Mouse (Mus musculus): Measurements from ENCODE around the gene Myo3a.
A peak's percentile ranks its signal among the peaks of the same experiment; 100 is the strongest.
"Not testable (repeated sequence)": the region's sequence is repeated elsewhere in the genome, so short reads cannot be mapped to it uniquely, and the experiment has no call there.

Myo3a gene

DNA sequence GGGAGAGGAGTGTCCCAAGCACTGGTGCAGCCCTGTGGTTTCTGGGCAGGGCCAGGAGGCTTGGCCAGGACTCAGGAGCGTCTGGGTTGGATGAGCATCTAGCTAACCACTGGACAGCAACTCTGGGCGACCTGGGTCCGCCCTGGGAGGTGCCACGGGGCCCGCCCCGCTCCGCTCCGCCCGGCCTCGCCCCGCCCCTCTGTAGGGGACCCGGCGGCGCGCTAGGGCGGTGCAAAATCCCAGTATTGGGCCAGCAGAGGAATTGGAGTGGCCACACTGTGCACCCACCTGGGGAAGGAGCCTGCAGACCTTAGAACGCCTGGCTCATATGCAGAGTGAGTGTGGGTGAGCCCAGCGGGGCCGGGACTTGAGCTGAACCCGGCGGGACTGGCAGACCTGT lies at the start of gene Myo3a:
TSS of gene Myo3a (plus strand) at position 196 of the 400 bp plus-strand sequence.
- peak; percentile 15 to 18 for DNase-seq

DNA sequence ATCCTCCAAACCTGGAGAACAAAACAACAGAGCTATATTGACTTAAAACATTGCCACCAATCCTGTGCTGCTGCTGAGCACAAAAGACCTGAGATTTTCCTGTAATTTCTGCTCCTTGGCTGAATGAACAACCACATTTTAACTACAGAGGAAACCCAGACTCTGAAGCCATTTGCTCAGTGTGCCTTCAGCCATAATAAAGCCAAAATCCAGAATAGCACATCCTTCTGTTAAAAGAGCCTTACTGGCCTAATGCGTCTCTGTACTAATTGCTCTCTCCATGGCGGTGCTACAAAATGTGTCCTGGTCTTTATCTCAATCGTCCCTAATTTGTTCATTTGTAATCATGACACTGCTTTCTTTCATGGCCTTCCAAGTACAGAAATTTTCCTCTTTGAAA lies 23.2 kb downstream of the Myo3a start:
- DNase-seq: no peak

GRCm38 (mm10) chr2:22251045-22251444 lies 23.7 kb downstream of the Myo3a start:
- no peak for DNase-seq

GRCm38 (mm10) chr2:22255600-22255999 lies 28.3 kb downstream of the Myo3a start:
- no peak for DNase-seq

DNA sequence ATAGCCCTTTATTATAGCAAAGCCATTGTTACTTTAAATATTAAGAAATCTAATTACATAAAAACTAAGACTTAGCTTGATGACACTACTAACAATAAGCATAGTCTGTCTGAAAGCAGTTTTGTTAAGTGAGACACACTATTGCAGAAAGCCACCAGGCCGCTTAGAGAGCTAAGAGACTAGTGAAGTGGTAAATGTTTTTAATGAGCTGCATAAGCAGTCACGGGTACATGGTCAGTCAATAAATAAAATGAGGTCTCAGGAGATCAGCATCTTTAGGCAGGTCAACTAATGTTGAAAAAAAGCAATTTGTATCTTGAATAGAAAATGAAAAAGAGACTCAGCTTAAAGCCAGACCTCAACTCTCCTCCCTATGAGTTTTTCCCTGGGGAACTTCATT lies 44.3 kb downstream of the Myo3a start:
- DNase-seq: no peak

GRCm38 (mm10) chr2:22285366-22285765 lies 58.1 kb downstream of the Myo3a start:
- no peak for DNase-seq

GRCm38 (mm10) chr2:22285777-22286176 lies 58.5 kb downstream of the Myo3a start:
- no peak for DNase-seq

DNA sequence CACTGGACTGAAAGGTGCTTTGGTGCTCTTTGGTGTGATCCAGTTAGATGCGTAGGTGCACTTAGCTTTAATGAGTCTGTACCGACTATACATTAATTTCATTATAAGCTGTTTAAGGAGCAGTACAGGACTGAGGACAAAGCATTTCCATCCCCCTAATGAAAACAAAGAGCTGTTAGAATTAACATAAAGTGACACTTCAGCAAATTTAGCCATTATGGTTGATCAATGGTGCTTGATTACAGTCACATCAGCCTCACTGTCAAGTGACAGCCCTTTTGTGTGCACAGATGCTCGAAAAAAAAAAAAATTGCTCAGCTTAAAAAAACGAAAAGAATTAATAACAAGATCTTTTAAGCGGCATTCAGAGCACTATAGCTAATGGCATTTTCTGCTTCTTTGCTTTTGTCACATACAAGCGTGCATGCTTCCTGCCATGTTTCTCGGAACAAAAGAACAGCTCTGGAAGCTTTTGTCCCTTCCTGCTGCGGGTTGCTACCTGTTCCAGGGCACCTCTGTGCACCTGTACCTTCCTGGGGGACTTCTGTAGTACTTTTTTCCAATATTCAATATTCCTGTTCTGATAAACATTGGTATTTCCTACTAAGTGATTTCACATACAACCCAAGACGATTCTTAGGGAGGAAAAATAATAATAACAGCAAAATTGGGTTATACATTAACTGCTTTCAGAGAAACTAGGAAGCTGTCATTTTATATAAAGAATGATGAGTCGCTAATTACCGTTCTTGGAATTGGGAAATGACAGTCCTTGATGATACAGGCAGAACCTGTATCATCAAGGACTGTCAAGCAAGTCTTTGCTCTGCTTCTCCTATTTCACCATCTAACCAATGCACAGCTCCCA lies 66.5 kb downstream of the Myo3a start:
- no peak for DNase-seq

DNA sequence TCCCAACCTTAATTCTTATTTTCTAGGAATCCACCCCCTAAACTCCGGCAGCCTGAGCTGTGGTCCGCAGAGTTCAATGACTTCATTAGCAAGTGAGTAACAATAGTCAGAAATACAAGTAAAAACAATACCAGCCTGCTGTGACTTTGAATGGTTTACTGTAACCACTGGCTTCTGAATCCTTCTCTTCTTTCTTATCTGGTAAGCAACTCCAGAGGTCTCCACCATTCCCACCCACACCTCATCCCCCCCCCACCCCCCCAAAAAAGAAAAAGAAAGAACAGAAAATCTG lies 67.1 kb downstream of the Myo3a start:
- no peak for DNase-seq

DNA sequence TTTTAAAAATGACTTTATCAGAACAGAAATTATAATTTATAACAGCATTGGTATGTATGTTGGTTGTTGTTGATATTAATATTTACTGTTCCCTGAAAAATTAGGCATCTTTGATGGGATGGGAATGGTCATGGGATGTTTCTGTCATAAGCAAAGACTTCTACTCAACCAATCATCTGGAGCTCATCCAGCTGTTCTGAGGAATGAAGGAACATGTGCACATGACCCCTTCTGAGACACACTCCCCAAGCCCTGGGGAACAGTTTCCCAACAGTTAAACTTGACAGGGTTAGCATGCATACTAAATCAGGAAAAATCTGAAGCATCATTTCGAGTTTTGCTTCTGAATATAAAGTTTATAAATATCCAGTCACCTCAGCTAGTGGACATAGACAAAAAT lies 70.6 kb downstream of the Myo3a start:
- no peak for DNase-seq

GRCm38 (mm10) chr2:22338269-22338857 lies 111.1 kb downstream of the Myo3a start:
- DNase-seq: peak; percentile 9 to 22

DNA sequence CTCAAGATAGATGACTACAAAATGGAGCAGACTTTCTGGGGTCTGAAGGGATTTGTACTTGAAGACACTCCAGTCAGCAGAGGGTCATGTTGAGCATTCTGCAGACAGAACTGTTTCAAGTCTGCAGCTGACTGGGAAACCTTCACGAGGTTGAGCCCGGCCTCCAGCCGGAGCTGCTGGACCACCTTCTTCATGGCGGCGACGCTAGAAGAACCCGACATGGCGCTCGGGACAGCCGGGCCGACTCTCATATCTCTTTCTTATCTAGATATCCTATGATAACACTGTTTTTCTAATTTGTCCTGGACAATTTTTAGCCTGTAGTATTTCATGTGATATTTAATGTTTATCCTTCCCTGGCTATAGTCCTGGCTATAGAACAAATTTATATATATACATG lies 183.2 kb downstream of the Myo3a start:
- not testable (repeated sequence) for DNase-seq

- DNase-seq: no peak
Observed at GRCm38 (mm10) chr2:22548421-22548820, 321.1 kb downstream of the Myo3a start.

- not testable (repeated sequence) for DNase-seq
Observed at GRCm38 (mm10) chr2:22587469-22588169, 360.3 kb downstream of the Myo3a start.

DNA sequence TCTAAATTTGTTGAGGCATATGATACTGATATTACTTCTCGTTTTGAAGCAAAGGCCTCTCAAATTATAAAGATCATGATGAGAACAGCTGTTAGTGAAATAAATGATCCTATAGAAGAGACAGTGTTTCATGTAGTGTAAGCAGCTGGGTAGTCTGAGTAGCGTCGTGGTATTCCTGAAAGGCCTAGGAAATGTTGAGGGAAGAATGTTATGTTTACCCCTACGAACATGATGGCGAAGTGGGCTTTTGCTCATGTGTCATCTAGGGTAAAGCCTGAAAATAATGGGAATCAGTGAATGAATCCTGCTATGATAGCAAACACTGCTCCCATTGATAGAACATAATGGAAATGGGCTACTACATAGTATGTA lies 360.9 kb downstream of the Myo3a start:
- not testable (repeated sequence) for DNase-seq

DNA sequence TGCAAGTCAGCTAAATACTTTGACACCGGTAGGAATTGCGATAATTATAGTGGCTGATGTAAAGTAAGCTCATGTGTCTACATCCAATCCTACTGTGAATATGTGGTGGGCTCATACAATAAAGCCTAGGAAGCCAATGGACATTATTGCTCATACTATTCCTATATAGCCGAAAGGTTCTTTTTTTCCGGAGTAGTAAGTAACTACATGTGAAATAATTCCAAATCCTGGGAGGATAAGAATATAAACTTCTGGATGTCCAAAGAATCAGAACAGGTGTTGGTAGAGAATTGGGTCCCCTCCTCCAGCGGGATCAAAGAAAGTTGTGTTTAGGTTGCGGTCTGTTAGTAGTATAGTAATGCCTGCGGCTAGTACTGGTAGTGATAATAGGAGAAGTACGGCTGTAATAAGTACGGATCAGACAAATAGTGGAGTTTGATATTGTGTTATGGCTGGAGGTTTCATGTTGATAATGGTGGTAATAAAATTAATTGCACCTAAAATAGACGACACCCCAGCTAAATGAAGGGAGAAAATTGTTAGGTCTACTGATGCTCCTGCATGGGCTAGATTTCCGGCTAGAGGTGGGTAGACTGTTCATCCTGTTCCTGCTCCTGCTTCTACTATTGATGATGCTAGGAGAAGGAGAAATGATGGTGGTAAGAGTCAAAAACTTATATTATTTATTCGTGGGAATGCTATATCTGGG lies 361.5 kb downstream of the Myo3a start:
- not testable (repeated sequence) for DNase-seq

GRCm38 (mm10) chr2:22589382-22590205 lies 362.3 kb downstream of the Myo3a start:
- DNase-seq: not testable (repeated sequence)

DNA sequence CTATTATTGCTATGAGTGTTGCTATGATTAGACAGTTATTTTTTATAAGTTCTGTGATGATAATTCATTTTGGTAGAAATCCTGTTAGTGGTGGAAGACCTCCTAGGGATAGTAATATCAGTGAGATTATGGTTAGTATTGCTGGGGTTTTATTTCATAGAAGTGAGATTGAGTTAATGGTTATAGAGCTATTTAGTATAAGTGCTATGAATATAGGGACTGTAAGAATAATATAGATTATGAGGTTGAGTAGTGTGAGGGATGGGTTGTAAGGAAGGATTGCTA lies 362.8 kb downstream of the Myo3a start:
- DNase-seq: no peak

- DNase-seq: no peak
Observed at GRCm38 (mm10) chr2:22617951-22618350, 390.6 kb downstream of the Myo3a start.

GRCm38 (mm10) chr2:22619416-22619815 lies 392.1 kb downstream of the Myo3a start:
- no peak for DNase-seq

- DNase-seq: no peak
Observed at GRCm38 (mm10) chr2:22620030-22620429, 392.7 kb downstream of the Myo3a start.

GRCm38 (mm10) chr2:22620534-22620933 lies 393.2 kb downstream of the Myo3a start:
- no peak for DNase-seq
